Mouse (Mus musculus) right cerebral cortex, postnatal 25 days (tissue): ENCODE data around the gene Stxbp2.
"Not testable (repeated sequence)": the region's sequence is repeated elsewhere in the genome, so short reads cannot be mapped to it uniquely, and the experiment has no call there.

ENCODE experiments used
- DNase-seq: peaks from one replicate; pipeline ENCODE4 v3.0.0; 2022

Gene Stxbp2

DNA sequence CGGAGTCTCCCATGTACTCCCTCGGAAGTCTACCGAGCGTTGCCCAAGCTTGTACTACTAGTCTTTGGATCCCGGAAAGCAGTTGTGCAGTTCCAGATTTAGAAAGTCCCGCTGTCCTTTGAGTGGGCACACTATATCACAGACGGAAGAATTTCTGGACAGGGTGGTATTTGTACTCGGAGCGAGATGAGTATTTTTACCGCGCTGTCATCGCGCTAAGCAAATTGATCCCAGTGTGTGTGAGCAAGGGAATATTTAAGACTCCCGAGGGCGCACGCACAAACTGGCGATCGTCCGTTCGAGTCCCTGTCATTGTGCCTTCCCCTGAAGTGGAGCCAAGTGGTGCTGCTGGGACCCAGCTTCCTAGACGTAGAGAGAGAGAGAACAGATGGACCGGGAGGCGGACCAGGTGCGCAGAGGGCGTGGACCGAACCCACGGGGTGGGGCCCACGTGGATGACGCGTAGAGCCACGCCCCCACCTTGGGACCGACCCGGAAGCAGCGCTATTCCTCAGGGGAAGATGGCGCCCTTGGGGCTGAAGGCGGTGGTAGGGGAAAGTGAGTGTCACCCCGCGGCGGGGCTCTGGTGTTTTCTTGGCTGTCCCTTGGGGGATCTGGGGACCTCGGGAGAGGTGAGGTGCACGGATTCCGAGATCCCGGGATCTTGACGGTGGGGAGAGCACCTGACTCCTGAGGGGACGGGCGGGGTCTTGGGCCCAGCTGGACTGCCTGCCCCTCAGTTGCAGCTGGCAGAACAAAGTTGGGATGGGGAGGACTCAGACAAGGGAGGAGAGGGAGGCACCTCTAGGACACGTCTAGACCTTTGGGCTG, at the start of gene Stxbp2:
TSS of gene Stxbp2 (plus strand) at position 309 of the 831 bp plus-strand sequence.
- DNase-seq: peak; percentile 73

- DNase-seq: not testable (repeated sequence)
These were observed 48.8 kb upstream of the Stxbp2 start for GRCm38 (mm10) chr8:3581961-3582360.

- no peak for DNase-seq
These were observed 44.3 kb upstream of the Stxbp2 start for GRCm38 (mm10) chr8:3586452-3586851.

DNA sequence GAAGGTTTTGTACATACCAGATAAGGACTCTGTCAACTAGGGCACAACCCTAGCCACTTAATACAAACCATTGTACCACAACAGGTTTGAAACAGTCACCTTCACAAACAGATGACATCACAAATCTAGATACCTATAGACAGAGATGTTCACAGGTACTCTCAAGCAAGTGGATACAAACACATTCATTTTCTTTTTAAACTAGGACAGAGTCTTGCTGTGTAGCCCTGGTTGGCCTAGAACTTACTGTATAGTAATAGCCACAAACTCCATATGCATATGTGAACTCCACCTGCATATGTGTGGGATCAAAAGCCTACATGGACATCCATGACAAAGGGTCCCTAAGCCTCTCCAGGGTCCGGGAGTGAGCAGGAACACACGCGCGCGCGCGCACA, 43.8 kb upstream of the Stxbp2 start, which contains the start of gene Camsap3:
TSS of gene Camsap3 (plus strand) at position 301 of the 398 bp plus-strand sequence.
- no peak for DNase-seq

- DNase-seq: peak; percentile 77
These were observed 43.1 kb upstream of the Stxbp2 start for GRCm38 (mm10) chr8:3587391-3588257.

- no peak for DNase-seq
These were observed 42.5 kb upstream of the Stxbp2 start for GRCm38 (mm10) chr8:3588258-3588633.

GRCm38 (mm10) chr8:3593470-3593869, 37.3 kb upstream of the Stxbp2 start:
- no peak for DNase-seq

GRCm38 (mm10) chr8:3594466-3594865, 36.3 kb upstream of the Stxbp2 start:
- DNase-seq: no peak

GRCm38 (mm10) chr8:3598054-3598453, 32.7 kb upstream of the Stxbp2 start:
- no peak for DNase-seq

GRCm38 (mm10) chr8:3599219-3599618, 31.5 kb upstream of the Stxbp2 start:
- DNase-seq: no peak

DNA sequence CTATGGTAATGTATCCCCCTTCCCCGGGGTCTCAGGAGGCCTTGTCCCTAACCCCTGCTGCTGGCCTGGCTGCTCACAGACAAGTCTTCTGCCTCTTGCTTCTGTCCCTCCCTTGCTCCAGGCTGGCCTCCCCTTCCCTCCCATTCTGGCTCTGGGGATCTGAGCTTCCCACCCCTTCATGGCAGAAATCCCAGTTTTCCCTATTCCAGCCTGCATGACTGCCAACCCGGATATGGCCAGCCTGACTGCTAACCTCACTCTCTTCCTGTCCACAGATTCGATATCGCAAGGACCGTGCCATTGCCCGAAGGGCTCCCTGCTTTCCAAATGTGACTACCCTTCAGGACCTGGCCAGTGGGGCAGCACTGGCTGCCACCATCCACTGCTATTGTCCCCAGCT, 30.4 kb upstream of the Stxbp2 start:
- DNase-seq: no peak

DNA sequence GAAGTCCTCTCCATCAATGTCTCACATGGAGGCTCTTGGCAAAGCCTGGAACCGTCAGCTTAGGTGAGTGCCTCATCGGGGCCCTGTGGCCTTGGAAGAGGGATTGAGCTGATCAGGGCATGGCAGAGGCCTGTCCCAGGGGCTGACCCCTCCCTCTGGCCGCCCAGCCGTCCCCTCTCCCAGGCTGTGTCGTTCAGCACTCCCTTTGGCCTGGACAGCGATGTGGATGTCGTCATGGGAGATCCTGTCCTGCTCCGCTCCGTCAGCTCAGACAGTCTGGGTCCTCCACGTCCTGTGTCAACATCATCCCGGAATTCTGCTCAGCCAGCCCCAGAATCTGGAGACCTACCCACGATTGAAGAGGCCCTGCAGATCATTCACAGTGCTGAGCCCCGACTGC, 27.3 kb upstream of the Stxbp2 start:
- DNase-seq: no peak

DNA sequence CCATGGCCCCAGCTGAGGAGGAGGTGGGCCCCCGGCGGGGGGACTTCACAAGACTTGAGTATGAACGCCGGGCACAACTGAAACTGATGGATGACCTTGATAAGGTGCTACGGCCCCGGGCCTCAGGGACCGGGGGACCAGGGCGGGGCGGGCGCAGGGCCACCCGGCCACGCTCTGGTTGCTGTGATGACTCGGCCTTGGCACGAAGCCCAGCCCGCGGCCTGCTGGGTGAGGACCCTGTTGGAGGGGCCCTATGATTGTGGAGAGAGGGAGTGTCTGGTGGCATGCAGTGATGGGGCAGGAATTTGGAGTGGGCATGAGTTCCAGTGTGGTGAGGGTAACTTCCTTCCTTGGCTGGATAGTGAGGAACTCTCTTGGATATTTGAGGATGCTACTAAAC, 24.2 kb upstream of the Stxbp2 start:
- no peak for DNase-seq

DNA sequence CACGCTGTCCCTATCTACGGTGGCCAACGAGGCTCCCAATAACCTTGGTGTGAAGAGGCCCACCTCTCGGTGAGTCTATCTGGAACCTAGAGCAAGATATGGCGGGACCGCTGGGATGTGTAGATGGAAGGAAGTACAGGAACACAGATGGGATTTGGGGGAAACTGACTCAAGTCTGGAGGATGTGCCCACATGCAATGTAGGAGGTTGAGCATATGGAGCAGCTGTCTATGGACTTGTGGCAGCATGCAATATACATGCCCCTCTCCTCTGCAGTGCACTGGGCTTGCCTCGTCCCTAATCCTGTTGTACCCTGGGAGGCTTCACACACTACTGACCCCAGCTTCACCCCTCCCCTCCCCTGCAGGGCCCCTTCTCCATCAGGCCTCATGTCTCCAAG, 22.9 kb upstream of the Stxbp2 start:
- DNase-seq: no peak

- no peak for DNase-seq
These were observed 21.5 kb upstream of the Stxbp2 start for GRCm38 (mm10) chr8:3609046-3609815.

DNA sequence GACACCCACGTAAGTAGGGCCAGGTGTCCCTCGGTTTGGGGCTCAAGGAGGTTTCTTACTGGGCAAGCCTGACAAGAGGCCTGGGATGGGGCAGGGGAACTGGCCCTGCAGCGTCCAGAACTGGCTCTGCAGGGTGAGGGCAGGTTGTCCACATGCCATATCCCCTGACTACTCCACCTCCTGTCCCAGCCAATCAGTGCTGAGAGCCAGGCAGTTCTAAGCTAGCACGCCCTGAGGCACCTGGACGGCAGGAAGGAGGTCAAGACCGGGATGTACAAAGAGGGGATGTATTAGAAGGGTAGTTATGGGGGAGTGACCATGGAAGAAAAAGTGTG, 21.0 kb upstream of the Stxbp2 start:
- no peak for DNase-seq

- DNase-seq: peak; percentile 98
These were observed 9.4 kb upstream of the Stxbp2 start, which contains the start of the genes Xab2 and Pet100 for GRCm38 (mm10) chr8:3621199-3621970. Gene Xab2, minus strand, starts transcription at chr8:3621316. Gene Pet100, plus strand, starts transcription at chr8:3621548.

GRCm38 (mm10) chr8:3622119-3622518, 8.6 kb upstream of the Stxbp2 start:
- DNase-seq: no peak

DNA sequence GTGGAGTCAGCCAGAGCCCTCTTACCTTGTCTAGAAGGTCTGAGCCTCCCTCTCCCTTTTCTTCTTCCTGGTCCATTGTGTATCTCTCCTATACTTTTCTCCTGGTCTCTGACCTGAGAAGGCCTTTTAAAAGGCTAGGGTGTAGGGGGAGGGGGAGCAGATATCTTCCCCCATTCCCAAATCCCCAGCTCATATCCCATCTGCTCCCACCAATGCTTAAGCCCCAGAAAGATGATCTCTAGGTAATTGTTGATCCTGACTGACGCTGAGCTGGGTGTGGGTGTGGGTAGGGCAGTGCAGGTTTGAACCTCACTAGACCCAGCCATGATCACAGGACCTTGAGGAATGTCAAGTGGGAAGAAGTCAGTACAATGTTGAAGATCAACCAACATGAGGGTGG, 5.3 kb upstream of the Stxbp2 start, which contains the start of gene Pcp2:
TSS of gene Pcp2 (minus strand) at position 101 of the 400 bp plus-strand sequence.
- DNase-seq: no peak

DNA sequence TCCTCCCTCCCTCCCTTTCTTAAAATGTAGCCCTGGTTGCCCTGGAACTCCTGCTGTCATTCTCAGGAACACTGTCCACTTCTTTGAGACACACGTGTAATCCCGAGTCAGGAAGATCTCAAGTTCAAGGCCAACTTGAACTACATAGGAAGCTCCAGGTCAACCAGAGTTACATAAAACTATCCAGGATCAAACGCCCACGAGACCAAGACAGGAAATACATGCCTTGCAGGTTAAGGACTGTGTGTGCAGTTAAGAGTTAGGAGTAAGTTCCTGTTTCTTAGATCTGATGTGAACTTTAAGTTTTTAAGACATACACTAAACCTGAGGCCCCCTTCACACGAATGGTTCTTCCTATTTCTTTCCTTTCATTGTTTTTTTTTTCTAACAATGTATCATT, 3.8 kb upstream of the Stxbp2 start:
- no peak for DNase-seq

DNA sequence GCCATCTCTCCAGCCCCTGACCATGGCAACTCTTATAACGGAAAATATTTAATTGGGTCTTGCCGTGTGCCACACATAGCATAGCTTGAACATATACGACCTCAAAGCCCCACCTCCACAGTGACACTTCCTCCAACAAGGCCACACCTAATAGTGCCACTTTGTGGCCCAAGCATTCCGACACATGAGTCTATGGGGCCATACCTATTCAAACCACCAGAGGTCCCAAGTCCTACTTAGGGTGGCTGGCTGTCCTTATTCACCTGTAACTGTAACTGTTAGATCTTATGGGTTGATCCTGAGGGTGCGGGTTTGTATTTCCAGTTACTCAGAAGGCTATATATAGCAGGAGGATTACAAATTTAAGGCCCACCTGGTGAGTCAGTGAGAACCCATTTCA, 2.7 kb upstream of the Stxbp2 start:
- DNase-seq: no peak

- DNase-seq: no peak
These were observed 722 bp downstream of the Stxbp2 start for GRCm38 (mm10) chr8:3631478-3631875.
